Mouse (Mus musculus) spleen, postnatal 36 days (tissue): ENCODE measurements at regions not wholly inside any gene's neighbourhood (a gene's known extent, or its start where the extent isn't known, plus 50 kb on each side); places are given as distances from the start of the nearest gene placed in this dataset.

Source experiments
- DNase-seq, 2 experiments: peaks; one replicate each; pipeline ENCODE4 v3.0.0; 2022; ENCODE audit warnings: low spot score in 2 of 2, mixed read lengths in 1 of 2

- no peak for DNase-seq
Observed at GRCm38 (mm10) chr10:67339371-67339929, 54.3 kb upstream of the Nrbf2 start.

GRCm38 (mm10) chr10:67344722-67345121, 59.6 kb upstream of the Nrbf2 start:
- no peak for DNase-seq

GRCm38 (mm10) chr10:67350956-67351355, 65.9 kb upstream of the Nrbf2 start:
- DNase-seq, result no peak

GRCm38 (mm10) chr10:67360793-67361192, 75.7 kb upstream of the Nrbf2 start:
- no peak for DNase-seq

- DNase-seq, result no peak
Observed at GRCm38 (mm10) chr10:67361281-67361680, 76.2 kb upstream of the Nrbf2 start.

GRCm38 (mm10) chr10:67364595-67364994, 79.5 kb upstream of the Nrbf2 start:
- no peak for DNase-seq

- no peak for DNase-seq
Observed at GRCm38 (mm10) chr10:67365158-67365557, 80.1 kb upstream of the Nrbf2 start.

- DNase-seq, result no peak
Observed at GRCm38 (mm10) chr10:67372569-67373161, 87.6 kb upstream of the Nrbf2 start.

GRCm38 (mm10) chr10:67376638-67377037, 91.5 kb upstream of the Nrbf2 start:
- no peak for DNase-seq

- DNase-seq, result no peak
Observed at GRCm38 (mm10) chr10:67377643-67378223, 92.6 kb upstream of the Nrbf2 start.

GRCm38 (mm10) chr10:67380174-67380573, 95.1 kb upstream of the Nrbf2 start:
- DNase-seq, result no peak

GRCm38 (mm10) chr10:67383352-67383751, 98.2 kb upstream of the Nrbf2 start:
- no peak for DNase-seq

- no peak for DNase-seq
Observed at GRCm38 (mm10) chr10:67383802-67384567, 98.9 kb upstream of the Nrbf2 start.

GRCm38 (mm10) chr10:67384568-67384958, 99.5 kb upstream of the Nrbf2 start:
- DNase-seq, result no peak

GRCm38 (mm10) chr10:67385966-67386365, 100.9 kb upstream of the Nrbf2 start:
- DNase-seq, result no peak

GRCm38 (mm10) chr10:67388755-67389154, 103.7 kb upstream of the Nrbf2 start:
- DNase-seq, result no peak

GRCm38 (mm10) chr10:67400434-67400833, 115.3 kb upstream of the Nrbf2 start:
- DNase-seq, result peak; percentile 47 to 55

GRCm38 (mm10) chr10:67401409-67401808, 116.3 kb upstream of the Nrbf2 start:
- DNase-seq, result no peak

- DNase-seq, result no peak
Observed at GRCm38 (mm10) chr10:67417529-67417928, 117.7 kb upstream of the Egr2 start.

GRCm38 (mm10) chr10:67420761-67421160, 114.5 kb upstream of the Egr2 start:
- no peak for DNase-seq

- DNase-seq, result no peak
Observed at GRCm38 (mm10) chr10:67425407-67425806, 109.9 kb upstream of the Egr2 start.

GRCm38 (mm10) chr10:67427220-67427619, 108.1 kb upstream of the Egr2 start:
- DNase-seq, result no peak

- DNase-seq, result no peak
Observed at GRCm38 (mm10) chr10:67430805-67431204, 104.5 kb upstream of the Egr2 start.
